Mouse (Mus musculus) layer of hippocampus, postnatal 14 days (tissue): ENCODE measurements around the gene Cd2ap. TPM values are rescaled to one million over a fixed set of nuclear protein-coding genes. Genes with fewer than 3 reads are reported as not detected.

Experiments used
- DNase-seq, 2 experiments: peaks; one replicate each; pipeline ENCODE4 v3.0.0; 2021 to 2022; ENCODE audit warnings: low spot score in 2 of 2, mixed read lengths in 1 of 2
- total RNA-seq, 2 experiments: library from RNA; stranded (reverse); gene quantifications; 2 replicates each; pipeline ENCODE4 v1.2.3; 2021

Gene Cd2ap
- total RNA-seq, 2 experiments from 2014 or later: 20.4 to 25.1 TPM

DNA sequence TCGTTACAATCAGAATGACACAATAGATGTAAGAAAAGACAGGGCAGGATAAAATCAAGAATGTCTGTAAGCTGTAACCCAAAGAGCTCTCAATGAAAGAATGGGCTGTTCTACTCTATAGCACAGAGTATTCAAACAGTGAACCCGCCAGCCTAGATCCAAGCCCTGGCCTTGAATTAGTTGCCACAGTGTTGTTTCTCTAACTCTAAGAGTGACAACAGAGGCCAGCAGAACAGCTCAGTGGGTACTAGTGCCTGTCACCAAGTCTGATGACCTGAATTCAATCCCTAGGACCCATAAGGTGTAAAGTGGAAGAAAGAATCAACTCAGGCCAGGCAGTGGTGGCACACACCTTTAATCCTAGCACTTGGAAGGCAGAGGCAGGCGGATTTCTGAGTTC, 13.3 kb downstream of the Cd2ap start:
- no peak for DNase-seq

DNA sequence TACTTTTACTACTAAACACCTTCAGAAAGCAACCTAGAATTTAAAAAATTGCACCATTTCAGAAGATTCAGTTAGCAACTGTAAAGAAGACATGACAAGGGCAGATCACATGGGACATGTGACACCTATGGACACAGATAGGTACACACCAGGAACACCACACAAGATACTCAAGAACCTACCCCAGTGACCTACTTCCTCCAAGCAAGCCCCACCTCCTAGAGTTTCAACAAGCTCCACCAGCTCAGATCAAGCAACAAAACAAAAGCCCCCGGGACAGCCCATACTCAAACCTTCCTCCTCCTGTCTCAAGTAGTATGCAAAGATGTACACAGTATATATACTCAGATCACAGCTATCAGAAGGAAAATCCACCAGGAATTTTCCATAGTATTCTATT, 16.1 kb downstream of the Cd2ap start:
- no peak for DNase-seq

DNA sequence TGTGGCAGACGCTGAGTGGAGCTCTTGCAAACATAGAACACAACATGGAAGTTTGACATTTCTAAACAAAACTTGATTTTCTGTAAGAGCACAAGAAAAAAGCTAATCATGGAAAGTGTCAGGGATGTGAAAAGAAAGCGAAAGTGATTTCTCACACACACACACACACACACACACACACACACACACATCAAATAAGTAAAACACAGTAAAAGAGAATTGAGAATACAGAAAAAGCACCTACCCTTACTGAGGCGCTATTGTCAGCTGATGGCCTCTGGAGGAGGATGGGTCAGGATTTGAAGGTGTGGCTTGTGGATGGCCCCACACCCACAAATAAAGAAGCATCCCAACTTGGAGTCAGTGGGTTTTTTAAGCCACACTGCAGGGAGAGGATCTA, 19.0 kb downstream of the Cd2ap start:
- DNase-seq: no peak

DNA sequence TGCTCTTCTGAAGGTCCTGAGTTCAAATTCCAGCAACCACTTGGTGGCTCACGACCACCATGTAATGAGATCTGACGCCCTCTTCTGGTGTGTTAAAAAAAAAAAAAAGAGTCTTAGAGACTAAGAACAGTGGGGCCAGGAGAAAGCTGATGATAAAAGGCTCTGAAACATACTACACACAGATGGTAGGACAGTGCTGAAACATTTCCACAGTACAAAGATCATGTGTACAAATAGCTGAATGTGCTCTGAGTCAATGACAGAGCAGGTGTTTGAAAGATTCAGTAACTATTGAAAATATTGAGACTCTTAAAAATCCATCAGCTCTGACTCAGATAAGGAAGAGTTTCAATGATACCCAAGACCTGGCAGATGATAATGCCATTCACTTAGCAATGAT, 29.4 kb downstream of the Cd2ap start:
- DNase-seq: no peak

DNA sequence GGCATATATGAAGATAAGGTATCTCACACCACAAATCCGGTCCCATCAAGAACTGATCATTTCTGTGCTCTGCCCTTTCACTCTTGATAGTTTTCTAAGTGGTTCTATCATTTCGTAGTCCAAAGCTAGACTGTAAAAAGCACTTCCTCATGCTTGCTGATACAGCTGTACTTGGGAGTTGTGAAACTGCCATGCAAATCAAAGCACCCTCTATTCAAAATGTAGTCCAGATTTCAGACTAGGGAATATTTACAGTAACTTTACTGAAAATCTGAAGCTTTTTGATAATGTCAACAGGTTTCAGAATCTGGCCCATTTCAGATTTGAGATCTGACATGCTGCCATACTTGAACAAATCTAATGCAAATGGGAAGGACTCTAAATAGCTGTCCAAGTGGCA, 39.3 kb downstream of the Cd2ap start:
- DNase-seq: no peak

DNA sequence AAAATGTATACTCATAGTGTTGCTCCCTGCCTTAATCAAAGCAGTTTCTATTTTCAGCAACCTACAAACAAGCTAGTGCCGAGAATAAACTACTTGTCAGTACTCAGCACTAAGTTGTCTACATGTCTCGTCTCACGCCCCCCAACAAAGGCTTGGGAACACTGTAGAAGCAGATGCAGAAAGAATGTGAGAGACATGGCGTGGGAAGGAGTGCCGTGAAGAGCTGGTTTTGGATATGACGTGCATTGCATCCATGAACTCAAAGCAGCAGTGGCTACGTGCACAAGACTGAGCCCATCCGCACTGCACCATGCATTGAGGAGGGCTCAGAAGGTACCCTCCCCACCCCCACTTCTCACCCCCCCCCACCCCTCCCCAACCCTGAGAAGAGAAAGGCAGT, 53.7 kb downstream of the Cd2ap start:
- no peak for DNase-seq

DNA sequence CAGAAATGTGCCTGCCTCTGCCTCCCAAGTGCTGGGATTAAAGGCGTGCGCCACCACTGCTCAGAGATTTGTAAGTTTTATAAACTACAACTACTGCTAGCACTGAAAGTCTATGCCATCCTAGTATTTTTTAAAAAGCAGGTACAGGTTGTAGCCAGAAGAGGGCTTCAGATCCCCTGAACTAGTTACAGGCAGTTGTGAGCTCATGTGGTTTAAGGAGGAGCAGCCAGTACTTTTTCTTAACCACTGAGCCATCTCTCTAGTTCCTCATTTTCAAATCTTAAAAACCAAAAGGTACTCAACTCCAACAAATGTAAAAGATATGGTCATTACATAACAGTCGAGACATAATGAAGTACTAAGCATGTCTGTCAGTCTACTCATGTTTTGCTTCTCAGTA, 61.1 kb downstream of the Cd2ap start:
- DNase-seq: no peak

DNA sequence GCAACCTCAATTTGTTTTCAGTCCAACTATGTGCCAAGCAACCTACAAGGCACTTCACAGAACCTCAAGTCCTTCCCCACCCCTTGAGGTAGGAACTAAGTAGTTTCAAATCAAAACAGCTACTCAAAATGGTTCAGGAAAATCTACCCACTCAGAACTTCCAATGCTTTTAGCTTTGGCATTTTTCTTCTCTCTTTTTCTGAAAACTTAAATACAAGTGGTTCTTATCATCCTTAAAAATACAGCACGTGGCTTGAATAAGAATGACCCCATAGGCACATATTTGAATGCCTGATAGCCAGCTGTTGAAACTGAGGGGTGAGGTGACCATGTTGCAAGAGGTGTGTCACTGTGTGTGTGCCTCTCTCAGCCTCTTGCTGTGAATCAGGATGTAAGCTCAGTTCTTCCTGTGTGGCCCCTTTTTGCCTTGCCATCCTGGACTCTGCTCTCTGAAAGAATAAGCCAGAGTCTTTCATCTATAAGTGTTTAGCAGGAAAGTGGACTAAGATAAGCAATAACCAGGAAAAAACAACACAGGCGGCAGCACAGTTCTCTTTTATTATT, 84.0 kb downstream of the Cd2ap start:
- DNase-seq: no peak

DNA sequence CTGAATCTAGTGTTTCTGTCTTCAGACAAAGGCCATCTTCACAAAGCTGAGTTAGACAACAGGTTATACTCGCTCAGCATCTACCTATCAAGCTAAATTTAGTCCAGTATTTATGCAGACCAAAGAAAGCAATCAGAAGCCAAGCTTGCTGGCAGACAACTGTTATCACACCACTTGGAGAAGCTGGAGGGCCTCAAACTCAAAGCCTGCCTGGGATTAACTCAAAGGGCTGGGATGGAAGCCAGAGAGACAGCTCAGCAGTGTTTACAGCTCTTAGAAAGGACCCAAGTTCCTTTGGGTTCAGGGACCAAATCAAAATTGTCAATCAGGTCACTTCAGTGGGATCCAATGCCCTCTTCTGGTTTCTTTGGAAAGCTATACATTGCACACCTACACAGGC, 85.7 kb downstream of the Cd2ap start:
- DNase-seq: no peak

DNA sequence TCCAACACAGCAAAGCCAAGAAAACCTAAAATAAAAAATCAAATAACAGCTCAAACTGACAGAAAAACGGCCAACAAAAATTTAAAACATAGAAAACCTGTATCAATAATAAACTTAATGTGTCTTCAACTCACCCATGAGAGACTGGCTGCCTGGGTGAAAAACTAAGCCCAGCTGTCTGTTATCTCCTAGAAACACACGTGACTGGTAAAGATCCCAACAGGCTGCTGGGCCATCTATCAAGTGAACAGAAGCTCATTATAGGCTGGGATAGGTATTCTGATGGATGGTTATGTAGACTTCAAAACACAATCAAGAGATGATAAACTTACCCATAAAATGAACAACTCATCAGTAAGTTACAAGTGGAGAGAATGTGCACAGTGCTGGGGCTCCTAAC, 86.7 kb downstream of the Cd2ap start:
- DNase-seq: no peak

DNA sequence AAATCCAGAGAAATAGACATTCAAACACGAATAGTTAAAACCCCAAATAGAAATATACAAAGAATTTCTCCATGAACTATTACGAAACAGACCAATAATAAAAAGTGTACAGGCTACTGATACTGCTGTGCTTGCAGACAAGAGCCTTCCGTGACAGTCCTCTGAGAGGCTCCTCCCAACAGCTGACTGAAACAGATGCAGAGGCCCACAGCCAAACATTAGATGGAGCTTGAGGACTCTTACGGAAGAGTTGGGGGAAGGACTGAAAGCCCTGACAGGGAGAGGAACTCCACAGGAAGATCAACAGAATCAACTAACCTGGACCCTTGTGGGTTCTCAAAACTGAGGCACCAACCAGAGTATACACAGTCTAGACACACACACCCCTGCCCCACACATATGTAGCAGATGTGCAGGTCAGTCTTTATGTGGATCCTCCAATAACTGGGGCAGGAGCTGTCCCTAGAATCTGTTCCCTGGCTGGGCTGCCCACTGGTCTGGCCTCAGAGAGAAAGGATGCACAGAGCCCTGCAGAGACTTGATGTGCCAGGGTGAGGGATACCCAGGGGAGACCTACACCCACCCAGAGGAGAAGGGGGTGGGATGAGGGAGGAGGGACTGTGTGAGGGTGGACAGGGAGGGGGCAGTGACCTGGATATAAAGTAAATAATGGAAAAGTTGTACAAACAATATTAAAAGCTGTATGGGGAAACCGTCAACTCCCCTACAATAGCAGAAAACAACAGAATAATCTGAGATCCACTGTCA, 87.6 kb downstream of the Cd2ap start:
- DNase-seq: peak in 1 of 2 experiments; percentile 28

DNA sequence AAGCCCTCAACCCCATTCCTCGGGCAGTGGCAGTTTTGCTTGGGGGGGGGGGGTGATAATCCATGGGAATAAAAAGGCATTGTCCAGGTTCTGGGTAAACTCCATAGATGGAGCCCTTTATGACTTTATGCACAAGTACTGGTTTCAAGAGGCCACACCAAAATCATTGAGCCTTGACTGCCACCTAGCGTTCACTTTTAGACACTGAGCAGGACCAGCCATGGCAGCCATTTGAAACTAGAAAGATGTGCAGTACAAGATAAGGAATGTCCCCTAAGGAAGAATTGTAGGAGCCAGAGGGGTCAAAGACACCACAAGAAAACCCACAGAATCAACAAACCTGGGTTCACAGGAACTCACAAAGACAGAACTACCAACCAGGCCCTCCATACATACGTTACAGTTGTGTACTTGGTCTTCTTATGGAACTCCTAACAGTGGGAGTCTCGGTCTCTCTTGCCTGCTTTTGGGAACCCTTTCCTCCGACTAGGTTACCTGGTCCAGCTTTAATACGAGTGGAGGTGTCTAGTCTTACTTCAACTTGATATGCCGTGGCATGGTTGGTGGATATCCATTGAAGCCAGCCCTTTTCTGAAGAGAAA, 94.2 kb downstream of the Cd2ap start:
- DNase-seq: peak; percentile 76 to 87

DNA sequence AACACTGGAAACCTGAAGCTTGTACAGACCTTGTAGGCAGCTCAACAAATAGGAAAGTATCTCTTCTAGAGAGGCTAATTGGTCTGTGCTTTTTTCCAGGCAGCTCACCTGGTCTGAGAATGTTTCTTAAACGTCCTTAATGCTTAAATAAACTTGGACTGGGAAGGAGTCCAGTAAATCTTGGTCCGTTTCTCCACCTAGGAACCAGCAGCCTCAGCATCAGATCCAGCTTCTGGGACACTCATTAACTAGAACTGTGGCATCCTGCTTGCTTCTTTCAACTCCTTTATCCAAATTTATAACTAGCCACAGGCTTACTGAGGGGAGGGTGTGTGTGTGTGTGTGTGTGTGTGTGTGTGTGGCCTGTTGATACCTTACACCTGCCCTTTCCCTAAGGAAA, 122.7 kb downstream of the Cd2ap start:
- no peak for DNase-seq

DNA sequence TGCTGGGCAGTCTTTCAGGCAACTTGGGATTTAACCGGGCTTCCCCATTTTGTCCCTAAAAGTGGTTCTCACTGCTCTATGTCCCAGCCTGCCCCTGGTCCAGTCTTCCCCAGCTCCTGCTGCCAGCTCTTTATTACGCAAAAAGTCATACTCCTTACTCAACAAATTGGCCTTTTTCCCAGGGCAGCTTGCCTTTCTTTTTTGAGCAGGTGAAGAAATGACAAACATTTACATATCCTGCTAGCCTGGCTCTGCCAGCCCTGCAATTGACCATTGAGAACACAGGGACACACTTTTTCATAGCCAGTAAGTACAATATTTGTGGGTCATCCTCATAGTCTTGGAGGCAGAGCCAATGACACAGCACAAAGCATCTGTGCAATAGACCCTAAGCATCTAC, 124.3 kb downstream of the Cd2ap start:
- DNase-seq: no peak

DNA sequence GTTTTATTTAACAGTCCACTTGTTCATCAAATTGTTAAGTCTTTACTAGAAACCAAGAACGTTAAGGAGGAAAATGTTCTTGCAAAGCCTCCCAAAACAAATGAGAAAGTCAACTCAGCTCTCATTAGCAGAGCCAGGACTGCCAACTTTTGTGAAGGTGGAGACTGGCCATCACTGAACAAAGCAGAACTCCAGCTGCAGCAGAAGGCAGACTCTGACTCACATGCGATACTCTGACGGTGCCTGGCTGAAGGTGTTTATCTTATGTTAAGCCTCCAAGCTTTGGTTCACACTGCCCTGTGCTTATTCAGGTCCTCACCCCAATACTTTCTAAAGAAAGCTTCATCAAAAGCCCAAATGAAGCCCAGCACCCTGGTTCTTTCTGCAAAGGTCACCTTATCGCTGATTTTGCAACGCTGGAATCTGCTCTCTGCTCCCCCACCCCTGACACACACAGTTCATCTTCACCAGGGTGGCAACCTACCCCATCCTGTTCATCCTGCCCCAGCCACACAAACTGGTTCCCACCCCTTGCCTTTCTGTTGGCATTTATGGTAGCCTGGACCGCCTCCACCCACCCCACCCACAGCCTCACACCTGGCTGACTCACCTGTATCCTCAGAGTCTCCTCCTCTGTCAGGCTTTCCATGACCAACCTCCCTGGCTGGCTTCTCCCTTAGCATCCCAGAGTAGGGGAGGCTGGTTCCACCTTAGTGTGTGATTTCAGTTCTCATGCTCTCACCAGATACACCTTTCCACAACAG, 130.6 kb downstream of the Cd2ap start:
- DNase-seq: no peak

Other genes with a start within 250 kb of the Cd2ap start
- 1 to 10 TPM in 1 of 2 experiments, under 1 TPM in 1; 0.91 to 1.3 TPM for gene Adgrf4, start 184.4 kb downstream of the Cd2ap start, total RNA-seq
- gene Adgrf2, start 134.5 kb downstream of the Cd2ap start, total RNA-seq: under 1 TPM; 0.48 to 0.53 TPM
- gene Tnfrsf21, start 139.9 kb upstream of the Cd2ap start, total RNA-seq: 100 to 1,000 TPM; 108 to 113 TPM